Mouse (Mus musculus): Measurements from ENCODE around the gene Slc24a2.

GRCm38 (mm10) chr4:87274825-87275224 is 44.5 kb upstream of the Slc24a2 start:
- TF ChIP-seq CTCF (IDR thresholded peaks at IDR 0.05; ENCODE audit: low read depth, low read length), result no peak
- no peak for TF ChIP-seq POLR2A (IDR thresholded peaks at IDR 0.05; ENCODE audit: borderline replicate concordance, low read depth, low read length)
